Mouse (Mus musculus) heart, postnatal 10 days (tissue): Measurements from ENCODE around the gene Slc25a13. TPM values are rescaled to one million over a fixed set of nuclear protein-coding genes. Genes with fewer than 3 reads are reported as not detected.

Source experiments
- DNase-seq, 2 experiments: peaks; one replicate each; pipeline ENCODE4 v3.0.0; 2021
- intact Hi-C: fragments of 180-260 bp; cut with DNase I; formaldehyde crosslinking; loops from one replicate; pipeline ENCODE4 v1.15.1; 2025
- total RNA-seq, 2 experiments: library from RNA; stranded (reverse); gene quantifications; 2 replicates each; pipeline ENCODE4 v1.2.3; 2021

Gene Slc25a13
- total RNA-seq, 2 experiments from 2014 or later = 74.0 to 82.0 TPM

DNA sequence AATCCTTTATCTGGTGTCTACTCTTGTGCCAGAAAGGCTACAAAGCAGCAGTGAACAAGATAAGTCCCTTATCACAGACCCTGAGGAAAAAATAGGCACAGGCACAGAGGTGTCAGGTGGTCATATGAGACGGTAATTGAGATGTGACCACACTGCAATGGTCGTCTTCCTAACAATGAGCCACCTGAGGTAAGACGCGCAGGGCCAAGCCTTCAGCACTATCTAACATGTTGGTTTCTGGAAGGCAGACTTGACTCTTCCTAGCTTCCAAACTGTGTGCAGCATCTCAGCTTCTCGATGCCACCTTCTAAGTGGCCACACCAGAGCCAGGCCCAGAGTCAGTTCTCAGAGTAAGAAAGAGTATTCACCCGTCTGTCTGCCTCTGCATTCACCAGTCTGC, 149.8 kb downstream of the Slc25a13 start:
- intact Hi-C loops = no loop called here
- peak in 1 of 2 experiments; percentile 15 for DNase-seq

DNA sequence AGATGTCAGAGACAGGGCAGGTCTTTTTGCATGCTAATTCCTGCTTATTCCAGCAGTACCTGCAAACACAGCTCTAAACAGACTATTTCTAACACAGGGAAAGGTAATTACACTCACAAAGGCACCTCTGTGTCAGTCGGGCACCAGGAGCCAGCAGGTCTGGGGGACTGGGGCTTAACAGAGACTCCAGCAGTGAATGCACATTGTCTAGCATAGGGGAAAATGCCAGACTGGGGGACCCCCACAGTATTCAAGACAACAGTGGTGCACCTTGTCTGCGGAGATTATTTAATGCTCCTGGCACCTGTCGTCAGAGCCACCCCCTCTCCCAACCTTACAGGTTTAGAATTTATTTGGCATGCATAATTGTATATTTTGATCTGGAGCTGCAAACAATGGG, 158.4 kb downstream of the Slc25a13 start:
- intact Hi-C loops = no loop called here
- no peak for DNase-seq

DNA sequence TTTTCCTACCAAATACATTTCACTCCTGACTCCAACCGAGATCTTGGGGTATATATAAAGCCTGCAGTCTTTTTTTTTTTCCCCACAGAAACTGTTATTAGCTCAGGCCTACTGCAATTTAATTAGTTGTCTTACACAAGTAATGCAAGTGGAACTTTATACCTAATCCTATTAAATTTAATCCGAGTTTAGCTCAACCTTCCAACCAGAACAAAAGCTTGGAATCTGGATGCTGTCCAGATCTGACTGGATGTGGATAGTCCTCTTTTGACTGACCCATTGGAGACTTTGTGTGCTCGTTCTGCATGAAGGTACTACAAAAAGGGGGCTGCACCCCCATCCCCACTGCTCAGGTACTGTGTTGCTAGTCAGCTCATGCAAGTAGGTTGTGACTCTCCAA, 163.0 kb downstream of the Slc25a13 start:
- intact Hi-C loops = no loop called here
- no peak for DNase-seq

DNA sequence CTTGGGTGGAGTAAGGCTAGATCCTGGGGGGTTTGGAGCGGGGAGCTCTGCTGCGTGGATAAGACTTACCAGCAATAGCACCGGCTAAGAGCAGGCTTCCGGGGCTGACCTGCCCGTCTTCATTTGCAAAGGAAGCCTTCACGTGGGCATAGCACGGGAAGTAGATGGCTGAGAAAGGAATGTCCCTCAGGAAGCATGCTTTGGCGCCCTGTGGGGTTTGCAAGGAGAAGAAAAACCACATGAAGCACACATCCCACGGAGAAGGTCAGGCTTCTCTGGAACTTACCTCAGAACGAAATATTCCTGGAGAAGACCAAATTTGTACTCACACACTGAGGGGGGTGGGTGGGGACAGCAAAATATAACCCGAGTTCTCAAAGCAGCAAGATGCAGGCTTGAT, 164.3 kb downstream of the Slc25a13 start:
- no peak for DNase-seq
- intact Hi-C loops = no loop called here

DNA sequence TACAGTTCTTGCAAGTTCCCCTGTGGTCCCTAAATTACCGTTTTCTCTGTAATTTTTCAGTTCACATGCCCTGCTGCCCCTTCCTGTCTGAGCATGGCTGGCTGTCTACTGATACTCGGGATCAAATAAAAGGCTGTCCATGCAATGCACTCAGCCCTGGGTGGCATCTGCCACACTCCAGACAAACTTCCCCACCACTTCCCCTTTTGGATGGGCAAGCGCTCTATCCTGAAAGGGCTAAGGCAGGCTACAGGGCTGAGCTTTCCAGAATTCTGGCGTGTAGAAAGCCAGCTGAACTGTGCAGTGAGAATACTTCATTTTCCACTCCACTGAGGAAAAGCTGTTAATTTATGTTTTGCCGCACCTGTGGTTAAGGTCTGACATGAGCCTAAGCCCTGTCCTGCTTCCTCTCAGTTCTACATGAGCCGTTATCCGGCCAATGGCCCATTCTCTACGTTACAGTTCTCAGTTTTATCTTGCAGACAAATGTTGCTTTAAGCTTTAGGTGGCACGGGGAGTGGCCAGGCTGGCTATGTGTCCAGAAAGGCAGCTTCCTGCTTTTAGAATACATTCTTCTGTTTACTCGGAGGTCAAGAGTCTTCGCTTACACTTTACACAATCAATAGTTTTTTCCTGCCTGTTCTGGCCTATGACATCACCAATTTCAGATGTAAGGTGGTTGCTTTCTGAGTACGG, 170.1 kb downstream of the Slc25a13 start:
- intact Hi-C loops = no loop called here
- no peak for DNase-seq

DNA sequence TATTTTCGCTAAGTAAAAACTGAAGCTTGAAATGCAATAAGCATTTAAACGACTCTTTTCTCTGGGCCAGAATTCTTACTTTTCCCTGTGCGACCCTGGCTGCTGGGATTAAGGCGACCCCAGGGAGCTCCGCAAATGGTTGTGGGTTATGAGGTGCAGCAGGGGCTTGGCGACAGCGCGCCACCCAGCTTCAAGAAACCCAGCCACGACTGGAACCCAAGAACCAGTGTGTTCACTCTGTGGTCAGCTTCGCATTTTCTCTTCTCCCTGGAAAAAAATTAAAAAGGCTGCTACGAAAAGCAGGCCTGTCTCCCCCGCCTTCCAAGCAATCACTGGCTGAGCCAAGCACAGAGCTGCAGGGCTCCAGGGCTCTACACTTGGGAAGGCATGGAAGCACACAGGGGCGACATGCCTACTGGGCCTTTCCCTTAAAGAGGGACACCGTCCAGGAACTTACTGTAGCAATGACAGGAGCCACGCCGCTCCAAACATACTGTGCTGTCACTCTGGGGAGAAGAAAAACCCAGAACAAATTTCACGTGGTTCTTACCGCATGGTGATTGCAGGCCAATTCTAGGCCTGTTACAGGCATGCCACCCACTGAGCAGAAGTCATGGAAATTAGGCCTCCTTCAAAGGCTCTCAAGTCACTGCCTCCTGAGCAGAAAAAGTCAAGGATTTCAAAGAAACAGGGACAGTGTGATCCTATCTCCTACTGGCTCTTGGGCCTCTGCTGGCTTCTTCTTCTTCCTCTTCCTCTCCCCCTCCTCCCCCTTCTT, 178.0 kb downstream of the Slc25a13 start:
- intact Hi-C loops = no loop called here
- DNase-seq = no peak

DNA sequence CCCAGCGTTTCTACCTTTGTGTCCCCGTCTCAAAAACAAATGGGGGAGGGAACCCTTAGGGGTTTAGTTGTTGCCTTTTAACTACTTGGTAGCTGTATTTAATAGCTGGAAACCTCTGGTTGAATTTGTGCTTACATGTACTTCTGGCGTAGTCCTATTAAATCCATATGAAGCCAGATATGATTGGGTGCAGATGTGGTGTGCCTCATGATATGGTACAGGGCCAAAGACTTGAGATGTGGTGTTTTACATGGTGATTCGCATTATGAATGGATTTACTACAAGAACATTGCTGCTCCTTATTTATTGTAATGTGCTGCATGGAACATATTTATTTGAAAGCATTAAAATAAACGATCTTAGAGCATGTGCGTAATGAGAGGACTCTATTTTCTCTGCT, 189.3 kb downstream of the Slc25a13 start:
- DNase-seq = no peak
- intact Hi-C loops = no loop called here

DNA sequence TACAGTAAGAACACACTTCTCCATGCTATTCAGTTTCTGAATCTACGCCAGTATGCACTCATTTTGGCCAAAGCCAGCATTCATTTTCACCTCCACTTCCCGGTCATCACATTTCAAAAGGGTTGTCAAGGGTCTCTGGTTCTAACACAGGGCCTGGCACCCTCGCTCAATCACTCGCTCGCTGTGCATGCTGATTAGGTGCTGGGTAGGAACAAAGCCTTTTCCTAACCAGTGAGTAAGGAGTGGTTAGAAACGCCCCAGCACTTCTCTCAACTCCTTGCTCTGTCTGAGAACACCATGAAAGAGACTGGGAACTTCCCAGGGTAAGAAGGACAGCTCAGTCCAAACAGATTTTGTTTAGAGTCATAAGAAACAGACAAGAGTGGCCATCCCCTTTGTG, 193.0 kb downstream of the Slc25a13 start:
- intact Hi-C loops = no loop called here
- DNase-seq = no peak

DNA sequence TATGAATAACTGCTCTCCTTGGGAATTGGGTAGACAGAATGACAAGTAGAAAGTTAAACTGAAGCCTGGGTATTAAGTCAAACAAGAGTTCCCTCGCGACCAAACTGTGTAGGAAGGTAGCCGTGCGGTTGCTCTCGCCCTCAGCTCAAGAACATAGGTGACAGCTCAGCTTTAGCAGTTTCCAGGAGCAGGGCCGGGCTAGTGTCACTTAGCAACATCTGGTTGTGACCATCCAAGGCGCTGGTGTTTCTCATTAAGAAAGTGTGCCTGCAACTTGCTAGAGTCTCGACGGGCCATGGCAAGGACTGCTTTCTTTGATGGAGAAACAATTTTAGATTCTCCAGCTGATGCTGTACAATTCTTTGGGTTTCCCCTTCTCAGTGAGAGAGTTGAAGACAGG, 200.0 kb downstream of the Slc25a13 start:
- no peak for DNase-seq
- intact Hi-C loops = no loop called here

DNA sequence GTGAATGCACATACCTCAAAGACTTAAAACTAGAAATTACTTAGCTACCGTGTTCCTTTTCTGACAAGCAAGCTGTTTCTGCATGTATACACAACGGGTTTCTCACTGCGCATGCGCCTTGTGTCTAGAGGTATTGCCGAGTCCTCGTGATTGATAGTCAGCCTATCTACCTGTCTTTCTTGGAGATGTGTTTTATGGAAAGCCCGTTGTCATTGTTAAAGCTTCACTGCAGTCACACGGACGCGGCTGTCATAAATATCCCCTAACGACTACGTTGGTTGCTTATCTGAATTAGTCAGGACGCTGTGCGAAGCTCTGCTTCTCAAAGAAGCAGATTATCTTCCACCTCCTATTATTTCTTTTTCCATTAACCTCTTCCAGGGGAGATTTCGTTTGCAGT, 201.4 kb downstream of the Slc25a13 start:
- DNase-seq = no peak
- intact Hi-C loops = no loop called here

DNA sequence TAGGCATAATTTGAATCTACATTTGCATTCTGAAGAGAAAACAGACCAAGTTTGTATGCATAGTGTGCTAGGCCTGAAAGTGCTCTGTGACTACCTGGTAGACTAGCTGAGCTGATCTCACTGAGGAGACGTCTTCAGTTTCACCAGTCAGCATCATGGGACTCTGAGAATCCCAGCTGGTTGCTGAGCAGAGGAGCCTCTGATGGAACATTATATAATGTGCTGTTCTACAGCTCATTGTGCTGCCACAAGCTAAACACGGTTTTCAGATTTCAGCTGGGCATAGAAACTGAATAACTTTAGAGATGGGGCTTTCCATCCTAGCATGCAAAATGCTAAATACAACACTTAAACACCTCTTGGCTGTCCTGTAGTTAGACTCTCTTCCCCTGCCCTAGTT, 205.6 kb downstream of the Slc25a13 start:
- no peak for DNase-seq
- intact Hi-C loops = no loop called here

DNA sequence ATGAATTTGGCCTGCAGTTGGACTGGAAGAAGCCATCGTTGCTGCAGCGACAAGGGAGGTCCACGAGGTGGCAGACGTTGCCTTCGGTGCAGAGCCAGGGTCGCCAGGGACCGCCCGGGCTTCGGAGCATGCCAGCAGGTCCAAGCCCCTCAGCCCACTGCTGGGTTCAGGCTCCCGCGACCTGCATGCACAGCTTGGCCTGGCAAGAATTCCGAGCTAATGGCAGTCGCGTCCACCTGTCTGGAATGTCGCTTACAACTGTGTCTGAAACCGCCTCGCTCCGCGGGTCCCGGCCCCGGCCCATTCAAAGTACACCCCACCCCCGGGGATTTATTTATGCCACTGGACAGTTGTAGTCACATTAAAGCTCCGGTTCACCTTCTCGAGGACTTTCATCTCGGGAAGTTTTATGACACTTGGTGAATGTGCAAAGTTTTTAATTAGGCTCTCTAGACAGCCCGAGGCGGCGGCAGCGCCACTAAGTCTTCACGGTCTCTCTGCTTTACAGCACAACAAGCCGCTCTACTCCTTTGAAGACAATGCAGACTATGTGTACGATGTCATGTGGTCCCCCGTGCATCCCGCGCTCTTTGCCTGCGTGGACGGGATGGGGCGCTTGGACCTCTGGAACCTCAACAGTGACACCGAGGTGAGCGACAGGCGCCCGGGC, 211.1 kb downstream of the Slc25a13 start:
- intact Hi-C loops = loop anchor here (1.0 to 10.0 kb wide), 5 partner anchors 149 to 909 kb away; partner anchors contain the start of gene Slc25a13

DNA sequence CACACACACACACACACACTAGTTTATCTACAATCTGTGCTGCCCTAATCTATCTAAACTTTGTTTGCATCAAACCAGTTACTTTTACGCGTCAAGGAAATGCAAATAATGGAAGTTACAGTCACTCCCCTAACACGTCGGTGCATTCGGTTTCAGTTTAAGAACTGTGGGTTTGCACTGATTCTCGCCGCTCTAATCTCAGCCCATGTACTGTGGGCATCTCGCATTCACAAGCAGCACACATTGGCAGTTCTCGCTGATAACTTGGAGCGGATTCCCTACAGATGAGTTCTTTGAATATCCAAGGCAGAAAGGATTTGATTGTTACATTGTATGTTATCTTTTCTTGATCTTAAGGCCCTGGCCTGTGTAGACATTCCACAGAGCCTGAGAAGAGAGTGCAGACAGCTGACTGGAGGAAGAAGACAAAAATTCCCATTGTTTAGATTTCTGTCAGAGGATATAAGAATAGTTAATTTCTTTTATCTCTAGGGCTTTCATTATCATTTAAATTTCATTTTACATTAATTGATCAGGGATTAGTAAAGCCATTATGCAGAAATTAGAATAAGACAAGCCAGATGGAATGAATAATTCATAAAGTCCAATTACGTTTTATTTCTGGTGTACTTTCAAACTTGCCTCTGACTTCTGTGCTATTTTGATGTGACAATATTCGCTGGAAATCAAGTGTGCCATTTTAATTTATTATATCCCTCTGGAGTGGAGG, 212.1 kb downstream of the Slc25a13 start:
- intact Hi-C loops = loop anchor here (1.0 to 10.0 kb wide), 6 partner anchors 148 to 910 kb away; partner anchors contain the start of gene Slc25a13
- DNase-seq = peak in 1 of 2 experiments; percentile 8

More for the DNA sequence above, 211.1 kb downstream of the Slc25a13 start:
- peak; percentile 79 to 88 for DNase-seq

DNA sequence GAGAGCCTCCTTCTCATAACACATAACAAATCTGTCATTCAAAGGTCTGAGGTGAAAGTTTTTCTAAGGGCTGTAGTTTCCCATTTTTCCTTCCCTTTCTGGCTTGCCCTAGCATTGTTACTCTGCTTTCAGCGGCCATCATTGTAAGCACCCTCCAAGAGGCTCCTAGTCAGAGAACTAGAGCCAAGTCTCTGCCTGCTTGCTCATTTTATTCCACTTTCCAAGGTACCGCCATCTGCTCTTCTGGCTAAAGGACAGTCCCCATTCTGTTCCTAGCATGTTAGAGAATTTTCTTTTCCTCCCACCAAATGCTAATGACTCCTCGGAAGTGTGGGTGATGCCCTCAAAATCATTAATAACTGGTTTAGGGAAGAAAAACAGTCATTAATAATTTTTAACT, 214.9 kb downstream of the Slc25a13 start:
- intact Hi-C loops = loop anchor here (5.0 to 10.0 kb wide), 3 partner anchors 213 to 360 kb away; partner anchors contain the start of gene Slc25a13

DNA sequence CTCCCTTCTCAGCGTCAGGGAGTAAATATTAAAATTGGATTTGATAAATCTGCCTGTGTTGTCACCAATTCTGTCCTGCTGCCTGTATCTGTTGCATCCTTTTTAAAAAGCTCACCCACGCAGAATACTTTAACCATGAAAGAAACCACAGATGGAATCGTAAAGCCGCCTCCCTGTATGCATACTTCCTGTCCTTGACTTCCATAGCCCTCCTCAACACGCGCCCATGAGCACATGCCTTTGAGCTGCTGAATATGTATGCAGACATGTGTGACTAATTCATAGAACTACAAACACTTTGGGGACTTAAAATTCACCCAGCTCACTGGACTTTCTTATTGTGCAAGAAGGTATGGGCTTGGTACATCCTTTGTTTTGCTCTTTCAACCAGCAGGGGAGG, 219.4 kb downstream of the Slc25a13 start:
- intact Hi-C loops = no loop called here
- no peak for DNase-seq

More for the DNA sequence above, 214.9 kb downstream of the Slc25a13 start:
- DNase-seq = no peak

DNA sequence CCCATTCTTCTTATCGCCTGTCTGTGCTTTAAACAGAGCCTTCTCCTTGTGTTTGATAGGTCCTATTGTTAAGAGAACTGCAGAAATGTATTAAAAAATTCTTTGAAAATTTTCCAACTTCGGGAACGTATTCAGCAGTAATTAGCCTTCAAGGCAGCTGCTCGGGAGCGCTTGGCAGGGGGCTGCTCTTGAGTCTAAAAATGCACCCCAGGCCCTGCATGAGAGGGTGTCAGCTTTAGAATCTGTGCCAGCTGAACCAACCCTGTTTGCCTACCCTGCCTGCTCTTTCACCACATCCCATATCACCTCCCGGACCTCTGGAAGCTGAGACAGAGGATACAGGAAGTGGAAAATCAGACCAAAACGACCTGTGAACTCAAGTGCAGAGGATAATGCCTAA, 223.9 kb downstream of the Slc25a13 start:
- intact Hi-C loops = no loop called here
- no peak for DNase-seq

DNA sequence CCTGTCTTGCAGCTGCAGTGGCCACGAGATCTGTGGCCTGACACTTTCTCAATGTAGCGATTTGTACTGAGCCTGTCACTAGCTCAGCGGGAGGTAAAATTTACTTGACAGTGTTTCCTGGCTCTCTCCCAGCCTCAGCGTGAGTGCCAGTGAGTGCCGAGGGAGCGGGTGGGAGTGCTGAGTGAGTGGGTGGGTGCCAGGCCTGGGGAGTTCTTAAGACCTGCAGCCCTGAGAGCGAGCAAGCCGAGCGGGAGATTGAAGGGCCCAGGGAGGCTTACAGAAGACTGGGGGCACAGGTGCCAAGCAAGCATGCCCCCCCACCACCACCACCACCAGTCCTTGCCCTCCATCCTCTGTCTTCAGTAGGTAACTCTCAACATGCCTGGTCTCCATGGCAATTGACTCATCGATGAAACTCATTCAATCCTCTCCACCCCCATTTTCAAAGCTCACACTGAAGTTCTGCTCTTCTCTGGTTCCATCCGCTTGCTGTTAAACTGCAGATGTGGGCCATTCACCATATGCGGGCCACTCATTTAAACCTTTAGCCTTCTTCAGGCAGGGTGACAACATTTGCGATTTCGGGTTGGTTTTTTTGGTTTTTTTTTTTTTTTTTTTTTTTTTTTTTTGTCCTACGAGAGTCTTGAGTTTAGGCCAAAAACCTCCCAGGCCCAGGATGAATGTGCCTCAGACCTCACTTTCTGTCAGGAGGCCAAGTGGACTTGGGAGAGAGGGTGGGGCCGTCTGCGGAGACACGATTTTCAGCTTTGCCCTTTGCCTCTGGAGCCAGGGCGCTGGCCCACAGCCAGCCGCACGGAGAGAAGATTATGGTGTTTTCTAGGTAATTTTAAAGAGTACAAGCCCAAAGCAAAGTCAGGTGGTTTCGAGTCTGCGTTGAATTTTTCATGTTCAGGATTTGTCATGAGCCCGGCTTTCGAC, 224.9 kb downstream of the Slc25a13 start:
- peak; percentile 54 to 65 for DNase-seq
- intact Hi-C loops = no loop called here

DNA sequence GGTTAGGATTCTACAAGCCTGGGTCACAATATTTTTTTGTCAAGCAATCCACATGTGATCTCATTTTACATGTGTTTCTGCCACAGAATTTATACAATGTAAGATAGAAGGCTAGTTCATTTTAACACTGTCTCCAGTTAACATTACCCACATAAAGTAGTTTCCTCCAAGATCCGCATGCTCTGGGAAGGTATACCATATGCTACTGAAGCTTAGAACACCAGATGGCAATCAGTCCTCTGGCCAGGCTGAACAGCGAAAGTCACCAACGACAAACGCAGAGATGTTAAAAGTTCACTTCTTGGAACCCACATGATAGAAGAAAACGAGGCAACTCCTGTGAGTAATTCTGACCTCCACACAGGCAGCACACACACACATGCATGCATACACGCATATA, 225.7 kb downstream of the Slc25a13 start:
- intact Hi-C loops = no loop called here
- no peak for DNase-seq
